In the genomic region with DNA sequence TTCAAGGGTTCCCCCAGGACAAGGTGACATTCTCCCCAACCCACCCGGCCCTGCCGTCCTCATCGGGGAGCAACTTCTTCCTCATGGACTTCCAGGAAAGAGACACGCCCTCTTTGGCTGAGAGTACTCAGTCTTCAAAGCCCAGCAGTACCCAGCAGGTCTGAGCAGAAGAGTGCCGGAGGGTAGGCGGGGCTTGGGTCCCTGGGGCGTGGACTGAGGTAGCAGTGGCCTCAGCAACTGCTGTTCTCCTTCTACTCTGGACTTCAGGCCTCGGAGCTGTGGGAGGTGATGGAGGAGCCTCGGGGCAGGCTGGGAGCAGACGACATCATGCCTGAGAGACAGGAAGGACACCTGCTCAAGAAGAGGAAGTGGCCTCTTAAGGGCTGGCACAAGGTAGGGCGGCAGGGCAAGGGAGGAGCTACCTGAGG, we compare ENCODE assay signal across 8 mouse cellular contexts. TPM values are rescaled to one million over a fixed set of nuclear protein-coding genes. Genes with fewer than 3 reads are reported as not detected.
DNase-seq lines count a peak whose midpoint lies in the region; ATAC-seq lines count a peak whose summit lies in the region.

No protein-coding gene starts in this region.

- peak; percentile 65 for DNase-seq in adrenal gland, postnatal 10 days
- no peak for DNase-seq in adrenal gland, adult 18-20 months (ENCODE audit: low spot score in 2 of 2)
- DNase-seq in B cell, adult 2 months, result peak; percentile 46 to 50
- DNase-seq in kidney, postnatal 25 days, result peak; percentile 57 to 79
- no peak for DNase-seq in frontal cortex, postnatal 36 days (ENCODE audit: low spot score in 2 of 2)
- DNase-seq in retina, embryonic 14.5 days (ENCODE audit: low spot score), result no peak

- ATAC-seq in erythroid progenitor cell, adult 5-6 weeks (replicated peaks; ENCODE audit: low FRiP score, poor library complexity, severe bottlenecking), result peak; percentile 78
- ATAC-seq in megakaryocyte, adult 5-6 weeks (ENCODE audit: poor library complexity, severe bottlenecking), result peak; percentile 70

RNA-seq across cellular contexts. Expression of a gene that starts 1.8 kb away (rescaled TPM):
- total RNA-seq in adrenal gland, postnatal 10 days (2021), result 10 to 100 TPM; 10.2 to 13.2 TPM
- total RNA-seq in adrenal gland, adult 18-20 months (2021), result 1 to 10 TPM; 5.2 to 6.6 TPM
- total RNA-seq in erythroid progenitor cell, adult 5-6 weeks (2015; ENCODE audit: low replicate concordance), result 1.3 and 2.9 TPM in 2 replicates
- total RNA-seq in erythroid progenitor cell, adult 5-6 weeks (2017; ENCODE audit: low replicate concordance), result 1.4 and 22.7 TPM in 2 replicates
- 5.3 and 6.5 TPM in 2 replicates for total RNA-seq in megakaryocyte, adult 5-6 weeks (2015)
- total RNA-seq in megakaryocyte, adult 5-6 weeks (2017), result 7.1 and 7.5 TPM in 2 replicates

RNA-seq across cellular contexts. Expression of a gene that starts 10.9 kb away (rescaled TPM):
- 100 to 1,000 TPM; 137 to 139 TPM for total RNA-seq in adrenal gland, postnatal 10 days (2021)
- total RNA-seq in adrenal gland, adult 18-20 months (2021), result 100 to 1,000 TPM; 128 to 134 TPM
- total RNA-seq in erythroid progenitor cell, adult 5-6 weeks (2015; ENCODE audit: low replicate concordance), result 5.0 and 15.5 TPM in 2 replicates
- total RNA-seq in erythroid progenitor cell, adult 5-6 weeks (2017; ENCODE audit: low replicate concordance), result 4.6 and 5.3 TPM in 2 replicates
- total RNA-seq in megakaryocyte, adult 5-6 weeks (2015), result 28.4 and 28.6 TPM in 2 replicates
- total RNA-seq in megakaryocyte, adult 5-6 weeks (2017), result 18.6 and 19.7 TPM in 2 replicates

RNA-seq across cellular contexts. Expression of a gene that starts 11.0 kb away (rescaled TPM):
- 1 to 10 TPM; 1.0 to 1.1 TPM for total RNA-seq in adrenal gland, postnatal 10 days (2021)
- under 1 TPM; 0.60 to 0.74 TPM for total RNA-seq in adrenal gland, adult 18-20 months (2021)
- not detected in 2 replicates for total RNA-seq in erythroid progenitor cell, adult 5-6 weeks (2015; ENCODE audit: low replicate concordance)
- not detected in 2 replicates for total RNA-seq in erythroid progenitor cell, adult 5-6 weeks (2017; ENCODE audit: low replicate concordance)
- 0.55 and 0.80 TPM in 2 replicates for total RNA-seq in megakaryocyte, adult 5-6 weeks (2015)
- not detected in 2 replicates for total RNA-seq in megakaryocyte, adult 5-6 weeks (2017)

RNA-seq across cellular contexts. Expression of a gene that starts 22.5 kb away (rescaled TPM):
- 10 to 100 TPM; 22.5 to 25.9 TPM for total RNA-seq in adrenal gland, postnatal 10 days (2021)
- total RNA-seq in adrenal gland, adult 18-20 months (2021), result 10 to 100 TPM; 14.6 to 16.8 TPM
- not detected in 2 replicates for total RNA-seq in erythroid progenitor cell, adult 5-6 weeks (2015; ENCODE audit: low replicate concordance)
- total RNA-seq in erythroid progenitor cell, adult 5-6 weeks (2017; ENCODE audit: low replicate concordance), result not detected in 2 replicates
- total RNA-seq in megakaryocyte, adult 5-6 weeks (2015), result 0.48 and 1.4 TPM in 2 replicates
- 5.1 and 5.4 TPM in 2 replicates for total RNA-seq in megakaryocyte, adult 5-6 weeks (2017)

RNA-seq across cellular contexts. Expression of a gene that starts 39.0 kb away (rescaled TPM):
- under 1 TPM; 0.18 to 0.30 TPM for total RNA-seq in adrenal gland, postnatal 10 days (2021)
- total RNA-seq in adrenal gland, adult 18-20 months (2021), result under 1 TPM; 0.06 to 0.13 TPM
- not detected in 2 replicates for total RNA-seq in erythroid progenitor cell, adult 5-6 weeks (2015; ENCODE audit: low replicate concordance)
- total RNA-seq in erythroid progenitor cell, adult 5-6 weeks (2017; ENCODE audit: low replicate concordance), result not detected in 2 replicates
- 0.13 TPM in 1 of 2 replicates, not detected in the other for total RNA-seq in megakaryocyte, adult 5-6 weeks (2015)
- not detected in 2 replicates for total RNA-seq in megakaryocyte, adult 5-6 weeks (2017)

Comparison
In these comparisons a context has a peak if more than half of its experiments do, and no peak if none do; other contexts are left out.
1. DNase-seq: peak in adrenal gland, postnatal 10 days (single experiment), B cell, adult 2 months (2 of 2) and kidney, postnatal 25 days (2 of 2); none in adrenal gland, adult 18-20 months (0 of 2), frontal cortex, postnatal 36 days (0 of 2) and retina, embryonic 14.5 days (single experiment).
2. RNA of a gene that starts 10.9 kb away (total RNA-seq): 137 to 139 TPM in adrenal gland, postnatal 10 days and 128 to 134 TPM in adrenal gland, adult 18-20 months; 18.6 to 28.6 TPM in megakaryocyte, adult 5-6 weeks and 4.6 to 15.5 TPM in erythroid progenitor cell, adult 5-6 weeks; every median in the first group is over 4 times any median in the second.